Mouse (Mus musculus): ENCODE measurements around the gene Rnf141. TPM values are rescaled to one million over a fixed set of nuclear protein-coding genes. Genes with fewer than 3 reads are reported as not detected.
A peak's percentile ranks its signal among the peaks of the same experiment; 100 is the strongest.

Rnf141 gene
- total RNA-seq, 2 experiments from 2014 or later: 46.8 to 76.2 TPM

DNA sequence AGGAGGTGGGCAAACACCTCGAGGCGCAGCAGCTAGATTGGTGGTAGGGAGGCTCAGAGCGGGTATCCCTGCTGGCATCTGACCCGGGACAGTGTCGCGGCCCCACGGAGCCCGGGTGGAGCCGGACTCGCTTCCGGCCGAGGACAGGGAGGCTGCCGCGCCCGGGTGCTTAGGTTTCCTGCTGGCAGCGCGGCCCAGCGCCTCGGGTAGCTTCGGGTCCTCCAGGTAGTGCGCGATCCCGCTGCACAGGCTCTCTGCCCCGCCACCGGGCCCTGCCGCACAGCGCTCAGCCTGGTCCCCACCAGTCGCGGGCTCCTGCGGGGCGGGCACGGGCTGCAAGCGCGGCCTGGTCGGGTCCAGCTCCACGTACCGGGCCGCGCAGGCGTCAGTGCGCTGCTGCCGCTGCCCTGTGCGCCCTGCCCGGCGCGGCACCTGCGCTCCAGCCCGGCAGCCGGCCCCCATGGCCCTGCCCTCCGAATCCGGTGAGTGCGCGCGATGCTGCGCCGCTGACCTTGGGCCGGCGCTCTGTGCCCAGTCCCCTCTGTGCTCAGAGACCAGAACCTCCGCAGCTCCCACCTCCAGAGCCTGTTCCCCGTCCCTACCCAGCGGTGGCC, 75.7 kb downstream of the Rnf141 start:
- DNase-seq: peak; percentile 48 to 71

DNA sequence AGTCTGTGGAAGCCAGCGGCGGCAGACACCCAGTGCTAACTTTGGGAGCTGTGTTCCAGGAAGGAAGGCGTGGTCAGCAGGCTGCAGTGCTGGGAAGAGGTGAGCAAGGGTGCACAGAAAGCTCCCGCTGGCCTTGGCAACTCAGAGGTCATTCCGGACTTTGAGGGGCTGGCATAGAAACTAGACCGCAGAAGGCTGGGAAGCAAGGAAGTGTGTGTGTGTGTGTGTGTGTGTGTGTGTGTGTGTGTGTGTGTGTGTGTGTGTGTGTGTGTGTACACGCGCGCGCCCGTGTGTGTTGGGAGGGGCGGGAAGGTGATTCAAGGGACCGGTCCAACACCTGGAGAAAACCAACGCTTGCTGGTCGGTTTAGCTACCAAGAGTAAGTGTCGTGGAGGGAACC, 76.3 kb downstream of the Rnf141 start, which contains the start of gene Ampd3:
Gene Ampd3, plus strand, starts transcription at position 206 of the 400 bp plus-strand sequence.
- peak in 1 of 2 experiments; percentile 28 for DNase-seq

DNA sequence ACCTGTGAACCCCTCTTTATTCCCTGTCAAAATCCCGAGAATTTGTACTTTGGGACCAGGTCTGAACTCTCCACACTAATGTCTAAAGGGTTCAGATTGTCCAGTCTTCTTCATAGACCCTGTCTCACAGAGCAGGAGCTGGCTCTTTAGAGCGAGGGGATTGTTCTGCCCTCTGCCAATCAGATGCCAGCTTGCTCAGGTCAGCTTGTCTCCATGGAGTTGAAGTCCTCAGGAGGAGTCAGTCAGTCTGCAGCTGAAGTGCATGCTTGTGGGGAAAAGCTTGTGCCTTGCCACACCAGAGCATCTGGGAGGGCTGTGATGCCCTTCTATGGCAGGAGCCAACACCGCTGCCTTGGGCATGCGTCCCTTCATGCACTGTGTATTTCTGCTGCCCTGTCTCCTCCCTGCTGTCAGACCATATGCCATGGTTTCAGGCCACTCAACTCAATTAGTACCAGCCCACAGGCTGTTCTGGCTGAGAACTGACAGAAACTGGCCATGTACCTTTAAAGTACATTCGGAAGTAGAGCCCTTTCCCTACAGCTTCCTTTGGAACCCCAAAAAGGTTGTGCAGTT, 81.6 kb downstream of the Rnf141 start:
- DNase-seq: no peak

DNA sequence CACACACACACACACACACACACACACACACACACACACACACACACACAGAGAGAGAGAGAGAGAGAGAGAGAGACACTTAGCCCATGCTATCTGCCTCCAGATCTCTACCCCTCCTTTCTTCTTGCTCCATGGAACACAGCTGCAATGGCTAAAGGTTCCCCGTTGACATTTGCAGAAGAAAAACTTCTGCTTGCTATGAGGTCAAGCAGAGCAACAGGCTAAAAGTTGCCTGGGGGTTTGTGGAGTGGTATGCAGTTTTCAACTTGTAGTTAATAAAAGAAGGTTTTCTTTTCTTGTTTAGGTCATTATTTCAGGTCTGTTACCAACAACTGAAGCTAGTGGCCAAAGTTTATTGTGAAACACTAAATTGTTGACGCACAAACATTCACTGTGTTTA, 87.8 kb downstream of the Rnf141 start:
- DNase-seq: no peak

DNA sequence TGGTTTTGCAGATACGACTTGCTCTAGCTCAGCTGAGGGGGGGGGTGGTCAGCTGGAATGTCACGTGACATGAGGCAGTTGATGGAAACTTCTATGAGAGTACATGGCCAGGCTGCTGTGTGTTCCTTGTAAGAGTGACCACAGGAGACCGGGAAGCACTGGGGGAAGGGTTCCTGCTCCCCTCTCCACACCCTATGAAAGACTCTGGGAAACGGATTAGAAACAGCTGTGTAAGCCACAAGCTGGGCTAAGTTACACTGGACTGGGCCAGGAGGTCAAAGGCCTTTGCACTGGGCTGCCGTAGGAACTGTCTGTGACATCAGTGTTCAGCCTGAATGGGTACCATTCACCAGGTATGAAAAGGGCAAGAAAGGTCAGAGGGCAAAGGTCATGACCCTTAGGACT, 90.3 kb downstream of the Rnf141 start:
- no peak for DNase-seq

DNA sequence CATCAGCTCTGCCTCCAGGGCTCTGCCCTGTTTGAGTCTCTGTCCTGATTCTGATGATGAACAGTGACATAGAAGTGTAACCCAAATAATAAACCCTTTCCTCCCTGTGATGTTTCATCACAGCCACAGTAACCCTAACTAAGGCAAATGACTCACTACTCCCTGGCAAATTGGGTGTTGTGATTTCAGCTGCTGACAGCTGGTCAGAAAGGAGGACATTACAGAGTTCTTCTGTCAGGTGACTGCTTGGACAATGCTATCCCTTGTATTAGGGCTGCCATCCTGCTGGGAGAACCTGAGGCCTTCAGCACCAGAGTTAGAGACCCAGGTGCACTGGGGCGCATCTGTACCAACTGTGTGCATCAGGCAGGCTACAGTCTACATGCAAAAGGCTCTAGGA, 90.9 kb downstream of the Rnf141 start:
- no peak for DNase-seq

DNA sequence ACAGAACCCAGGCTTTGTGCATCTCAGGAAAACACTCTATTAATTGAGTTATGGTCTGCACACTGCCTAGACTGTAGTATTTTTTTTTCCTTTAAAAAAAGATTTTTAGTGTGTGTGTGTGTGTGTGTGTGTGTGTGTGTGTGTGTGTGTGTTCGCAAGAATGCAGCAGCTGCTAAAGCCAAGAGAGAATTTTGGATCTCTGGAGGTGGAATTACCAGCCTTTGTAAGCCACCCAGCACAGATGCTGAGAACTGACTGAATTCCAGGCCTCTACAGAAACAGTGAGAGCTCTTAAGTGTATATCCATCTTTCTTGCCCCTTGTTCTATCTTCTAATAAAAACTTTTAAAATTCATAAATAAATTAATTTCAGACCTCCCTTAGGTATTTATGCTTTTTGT, 92.6 kb downstream of the Rnf141 start:
- no peak for DNase-seq

DNA sequence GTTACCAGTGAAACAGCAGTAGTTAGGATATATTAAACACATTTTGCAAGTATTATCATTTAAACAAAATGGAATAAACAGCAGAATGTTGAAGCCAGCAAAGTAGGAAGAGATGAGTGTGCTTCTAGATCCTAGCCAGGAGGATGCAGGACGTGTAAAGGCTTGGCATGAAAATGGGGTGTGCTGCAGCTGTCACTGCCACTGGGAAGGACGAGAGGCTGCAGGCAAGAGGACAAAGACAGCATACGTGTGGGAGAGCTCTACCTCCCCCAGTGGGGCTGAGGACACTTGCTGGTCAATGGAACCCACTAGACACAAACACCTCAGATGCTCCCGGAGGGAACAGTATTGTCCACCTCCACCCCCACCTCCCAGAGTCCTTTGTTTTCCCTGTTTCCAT, 93.4 kb downstream of the Rnf141 start:
- DNase-seq: no peak

Small RNA genes within 50 kb of the gene (microRNA-seq; reads per million reads assigned to microRNA genes)
- gene Gm47282: not detected

Other genes starting within 250 kb of the Rnf141 start
- gene Sbf2, start 229.5 kb downstream of the Rnf141 start, total RNA-seq (2021): 10 to 100 TPM; 44.8 to 48.5 TPM
- 10 to 100 TPM; 13.6 to 13.7 TPM for gene Adm, start 216.8 kb downstream of the Rnf141 start, total RNA-seq (2021)
- 10 to 100 TPM; 13.9 to 14.7 TPM for gene Ampd3, start 76.3 kb downstream of the Rnf141 start, total RNA-seq (2021)
- 10 to 100 TPM in 1 of 2 experiments, 1 to 10 TPM in 1; 7.2 to 15.7 TPM for gene Lyve1, start 18.8 kb upstream of the Rnf141 start, total RNA-seq (2021)
- 10 to 100 TPM; 10.8 to 16.3 TPM for gene Mrvi1, start 138.0 kb upstream of the Rnf141 start, total RNA-seq (2021)
- 10 to 100 TPM; 39.6 to 52.4 TPM for gene Ctr9, start 184.5 kb upstream of the Rnf141 start, total RNA-seq (2021)
- 1,000 to 10,000 TPM; 1,018 to 1,041 TPM for gene Eif4g2, start 238.6 kb upstream of the Rnf141 start, total RNA-seq (2021)